Mouse (Mus musculus) inflammation-experienced regulatory T-cells, adult 16 weeks (primary cell): Measurements from ENCODE around the gene Hectd1. TPM values are rescaled to one million over a fixed set of nuclear protein-coding genes. Genes with fewer than 3 reads are reported as not detected.

Experiments
- polyA plus RNA-seq: library from polyadenylated mRNA; unstranded; fragments of 100-300 nt; shearing (Covaris generic); gene quantifications from one replicate; pipeline ENCODE4 v1.2.1, GENCODE M21; 2017

The Hectd1 gene
- polyA plus RNA-seq, result 92.3 TPM

DNA sequence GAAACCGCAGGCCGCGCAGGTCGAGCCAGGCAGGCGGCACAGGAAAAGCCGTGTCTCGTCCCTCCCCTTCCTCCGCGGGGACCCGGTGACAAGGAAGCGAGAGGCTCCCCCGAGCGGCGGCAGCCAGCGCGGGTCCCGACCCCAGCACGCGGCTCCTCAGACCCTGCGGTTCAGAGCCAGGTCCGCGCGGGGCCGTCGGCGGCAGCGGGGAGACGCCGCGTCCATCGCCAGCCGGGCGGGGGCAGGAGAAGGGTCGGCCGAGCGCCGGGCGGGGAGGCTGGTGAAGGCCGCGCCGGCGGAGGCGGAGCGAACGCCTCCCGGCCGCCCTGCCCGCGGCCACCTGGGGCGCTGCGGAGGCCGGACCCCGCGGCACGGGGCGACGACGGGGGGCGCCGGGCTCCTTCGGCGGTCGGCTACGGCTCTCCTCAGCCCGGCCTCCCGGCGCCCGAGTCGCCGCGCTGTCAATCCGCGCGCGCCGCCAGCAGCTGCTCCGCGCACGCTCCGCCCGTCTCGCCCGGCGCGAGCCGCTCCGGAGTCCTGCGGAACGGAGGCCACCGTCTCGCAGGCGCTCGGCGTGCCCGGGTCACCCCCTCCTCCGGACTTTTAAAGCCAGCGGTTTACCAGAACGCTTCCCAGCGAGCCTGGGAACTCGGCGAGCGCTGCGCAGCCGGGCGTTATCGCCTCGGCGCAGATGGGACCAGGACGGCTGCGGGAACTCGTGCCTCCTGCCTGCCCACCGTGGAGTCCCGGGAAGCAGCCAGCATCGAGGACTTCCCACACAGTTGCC lies at the start of gene Hectd1:
Gene Hectd1, minus strand, starts transcription at position 247 of the 787 bp plus-strand sequence.

Other genes with a start within 250 kb of the Hectd1 start
- gene Coch, start 236.2 kb downstream of the Hectd1 start, polyA plus RNA-seq, result 2.1 TPM
- 40.4 TPM for gene Ap4s1, start 138.5 kb downstream of the Hectd1 start, polyA plus RNA-seq
- gene Strn3, start 137.6 kb downstream of the Hectd1 start, polyA plus RNA-seq, result 11.7 TPM
- 11.8 TPM for gene Heatr5a, start 141.8 kb upstream of the Hectd1 start, polyA plus RNA-seq
- gene Dtd2, start 177.0 kb upstream of the Hectd1 start, polyA plus RNA-seq, result 12.5 TPM
- not detected for gene Gpr33, start 198.5 kb upstream of the Hectd1 start, polyA plus RNA-seq